Mouse (Mus musculus) mature B cell (primary cell): ENCODE measurements around the gene Iffo1.

ENCODE experiments used
- in situ Hi-C: fragments of 300-500 bp; cut with MboI; formaldehyde crosslinking; loops from 2 replicates; pipeline ENCODE4 v1.14.3; 2019

Iffo1 gene

DNA sequence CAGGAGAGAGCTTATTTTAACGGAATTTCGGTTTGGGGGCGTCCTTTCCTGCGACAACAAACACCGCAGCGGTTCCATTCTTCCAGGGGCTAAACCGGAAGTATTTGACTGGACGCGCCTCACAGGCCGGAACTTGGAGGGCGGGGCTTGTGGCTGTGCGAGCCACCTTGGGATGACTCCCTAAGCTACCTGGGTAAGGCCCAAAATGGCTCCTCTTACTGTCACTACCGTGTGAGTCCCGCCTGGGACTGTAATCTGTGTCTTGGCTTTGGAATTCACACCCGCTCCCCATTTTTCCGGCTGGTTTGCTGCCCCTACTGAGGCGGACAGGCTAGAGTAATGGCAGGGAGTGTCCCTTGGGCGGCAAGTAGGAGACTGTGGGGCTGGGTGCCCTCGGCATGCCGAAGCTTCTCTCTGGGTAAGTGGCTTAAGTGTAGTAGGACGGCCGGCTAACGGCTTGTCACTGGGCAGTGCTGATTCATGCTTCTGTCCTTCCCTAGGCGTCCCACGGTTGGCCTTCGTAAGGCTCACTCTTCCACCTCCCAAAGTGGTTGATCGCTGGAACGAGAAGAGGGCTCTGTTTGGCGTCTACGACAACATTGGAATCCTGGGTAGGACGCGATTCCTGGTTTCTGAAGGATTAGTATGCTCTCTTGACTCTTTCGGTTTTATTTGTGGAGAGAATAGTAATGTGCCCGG, 47.1 kb downstream of the Iffo1 start:
- in situ Hi-C loops = no loop called here

- in situ Hi-C loops = no loop called here
Measured at GRCm38 (mm10) chr6:125192841-125193240, 47.8 kb downstream of the Iffo1 start.

GRCm38 (mm10) chr6:125193390-125193789, 48.3 kb downstream of the Iffo1 start:
- in situ Hi-C loops = no loop called here

DNA sequence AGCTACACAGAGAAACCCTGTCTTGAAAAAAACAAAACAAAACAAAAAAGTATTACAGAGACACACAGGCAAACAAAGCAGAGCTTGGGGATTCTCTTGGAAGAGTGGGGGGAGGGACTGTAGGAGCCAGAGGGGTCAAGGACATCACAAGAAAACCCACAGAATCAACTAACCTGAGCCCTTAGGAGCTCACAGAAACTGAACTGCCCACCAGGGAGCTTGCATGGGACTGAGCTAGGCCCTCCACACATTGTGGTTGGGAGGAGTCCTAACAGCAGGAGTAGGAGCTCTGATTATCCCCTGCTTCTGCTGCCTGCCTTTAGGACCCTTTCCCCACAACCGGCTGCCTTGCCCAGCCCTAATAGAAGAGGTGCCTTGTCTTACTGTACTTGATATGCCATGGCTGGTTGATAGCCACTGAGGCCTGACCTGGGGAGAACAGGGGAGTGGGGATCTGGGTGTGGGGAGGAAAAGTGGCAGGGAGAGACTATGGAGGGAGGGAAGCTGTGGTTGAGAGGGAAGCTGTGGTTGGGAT, 50.6 kb downstream of the Iffo1 start:
- in situ Hi-C loops = no loop called here

DNA sequence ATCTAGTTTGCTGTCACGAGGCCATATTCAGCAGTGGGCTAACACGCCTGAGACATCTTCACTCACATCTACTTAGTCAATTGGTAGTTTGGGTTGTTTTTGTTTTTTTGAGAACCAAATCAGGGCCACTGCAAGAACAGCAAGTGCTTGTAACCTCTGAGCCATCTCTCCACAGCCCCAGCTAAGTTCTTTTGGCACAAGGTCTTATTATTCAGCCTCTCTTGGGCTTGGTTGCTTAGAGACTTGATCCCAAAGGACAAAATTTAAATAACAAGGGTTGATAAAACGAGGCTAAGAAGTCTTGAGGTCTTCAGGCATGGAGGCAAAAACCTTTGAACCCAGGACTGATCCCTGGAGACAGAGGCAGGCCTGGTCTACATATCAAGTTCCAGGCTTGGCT, 51.3 kb downstream of the Iffo1 start:
- in situ Hi-C loops = no loop called here

DNA sequence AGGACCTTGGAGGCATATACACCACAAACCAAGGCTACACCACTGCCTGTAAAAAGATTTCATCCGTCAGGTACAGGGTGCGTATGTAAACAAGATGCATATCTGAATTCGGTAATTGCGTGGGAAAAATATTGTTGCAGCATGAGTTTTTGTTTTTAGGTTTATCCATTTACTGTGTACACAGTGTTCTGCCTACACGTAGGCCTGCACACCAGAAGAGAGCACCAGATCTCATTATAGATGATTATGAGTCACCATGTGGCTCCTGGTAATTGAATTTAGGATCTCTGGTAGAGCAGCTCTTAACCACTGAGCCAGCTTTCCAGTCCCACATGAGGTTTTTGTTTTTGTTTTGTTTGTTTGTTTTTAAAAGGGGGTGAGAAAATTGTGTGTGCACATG, 52.1 kb downstream of the Iffo1 start:
- in situ Hi-C loops = no loop called here

DNA sequence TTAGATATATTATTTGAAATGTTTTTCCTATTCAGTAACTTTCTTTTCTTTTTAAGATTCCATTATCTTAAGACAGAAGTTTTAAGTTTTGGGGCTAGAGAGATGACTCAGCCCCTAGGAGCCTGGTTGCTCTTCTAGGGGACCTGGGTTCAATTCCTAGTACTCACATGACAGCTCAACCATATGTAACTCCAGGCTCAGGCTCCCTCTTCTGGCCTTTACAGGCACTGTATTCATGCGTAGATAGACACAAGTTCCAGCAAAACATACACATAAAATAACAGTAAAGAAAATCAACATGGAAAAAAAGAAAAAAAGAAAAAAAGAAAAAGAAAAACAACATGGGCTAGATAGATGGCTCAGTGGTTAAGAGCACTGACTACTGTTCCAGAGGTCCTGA, 65.4 kb downstream of the Iffo1 start:
- in situ Hi-C loops = no loop called here
